Mouse (Mus musculus): Measurements from ENCODE around the gene Styxl1. TPM values are rescaled to one million over a fixed set of nuclear protein-coding genes. Genes with fewer than 3 reads are reported as not detected.
A peak's percentile ranks its signal among the peaks of the same experiment; 100 is the strongest.

The Styxl1 gene
- total RNA-seq, 4 experiments from 2014 or later = 0.30 to 0.37 TPM; not detected in 2

DNA sequence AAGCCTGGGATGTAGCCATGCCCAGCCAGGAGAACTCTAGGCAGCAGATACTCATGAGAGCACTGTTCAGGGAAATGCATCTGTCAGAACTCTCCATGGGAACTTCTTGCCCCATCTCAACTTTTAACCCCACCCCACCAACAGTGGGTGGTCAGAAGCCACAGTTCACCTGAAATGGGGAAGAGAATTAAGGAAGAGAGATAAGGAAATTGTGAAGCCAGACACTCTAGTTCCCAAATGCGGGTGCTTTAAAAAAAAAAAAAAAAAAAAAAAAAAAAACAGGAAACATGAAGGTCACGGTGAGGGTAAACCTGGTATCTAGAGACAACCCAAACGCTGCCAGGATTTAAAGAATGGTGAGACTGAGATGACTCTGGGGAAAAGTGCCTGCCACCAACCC lies 5.7 kb downstream of the Styxl1 start:
- no peak for DNase-seq (ENCODE audit: low spot score in 2 of 2)

DNA sequence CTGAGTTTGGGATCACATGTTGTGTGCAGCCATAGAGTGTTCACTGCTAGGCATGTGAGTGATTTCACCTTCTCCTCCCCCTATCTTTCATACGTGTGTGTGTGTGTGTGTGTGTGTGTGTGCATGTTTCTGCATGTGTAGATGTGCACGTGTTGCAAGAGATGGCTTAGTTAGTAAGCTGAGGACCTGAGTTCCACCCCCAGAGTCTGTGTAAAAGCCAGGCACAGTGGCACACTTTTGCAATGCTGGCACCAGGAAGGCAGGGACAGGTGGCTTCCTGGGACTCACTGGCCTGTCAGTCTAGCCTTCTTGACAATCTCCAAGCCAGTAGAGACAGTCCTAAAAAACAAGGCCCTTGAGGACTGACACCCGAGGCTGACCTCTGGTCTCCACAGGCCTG lies 13.2 kb downstream of the Styxl1 start:
- no peak for DNase-seq (ENCODE audit: low spot score in 2 of 2)

DNA sequence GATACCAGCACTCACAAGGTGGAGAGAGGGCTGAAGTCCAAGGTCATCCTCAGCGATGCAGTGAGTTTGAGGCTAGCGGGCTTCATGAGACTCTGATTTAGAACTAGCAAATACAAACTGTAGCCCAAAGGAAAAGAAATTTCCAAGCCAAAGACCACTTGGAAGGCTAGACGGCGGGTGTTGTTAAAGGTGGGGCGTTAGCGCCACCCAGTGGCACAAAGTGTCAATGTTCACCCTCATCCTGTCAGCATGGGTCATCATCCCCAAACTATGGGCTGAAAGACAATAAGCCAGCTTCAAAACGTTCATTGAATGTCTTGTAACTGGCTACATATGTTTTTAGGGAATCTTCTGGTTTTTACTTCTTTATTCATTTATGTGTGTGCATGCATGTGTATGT lies 14.7 kb downstream of the Styxl1 start:
- DNase-seq (ENCODE audit: low spot score in 2 of 2) = peak in 1 of 2 experiments; percentile 75

DNA sequence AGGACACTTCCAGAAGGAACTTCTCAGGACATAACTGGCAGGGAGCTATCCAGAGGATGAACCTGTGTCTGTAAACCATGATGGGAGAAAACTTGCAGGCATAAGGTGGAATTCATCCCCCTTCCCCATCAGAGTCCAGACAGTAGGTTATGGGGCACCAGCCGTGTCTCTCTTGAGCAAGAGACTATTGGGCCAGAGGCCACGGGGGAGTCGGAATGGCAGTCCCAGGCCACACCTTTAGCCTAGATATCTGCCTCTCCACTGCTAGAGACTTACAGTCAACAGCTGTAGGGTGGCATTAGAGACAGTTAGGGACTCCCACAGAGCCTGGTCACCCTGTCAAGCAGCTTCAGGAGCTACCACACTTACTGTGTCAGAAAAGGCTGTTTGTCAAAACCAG lies 16.3 kb downstream of the Styxl1 start:
- no peak for DNase-seq (ENCODE audit: low spot score in 2 of 2)

DNA sequence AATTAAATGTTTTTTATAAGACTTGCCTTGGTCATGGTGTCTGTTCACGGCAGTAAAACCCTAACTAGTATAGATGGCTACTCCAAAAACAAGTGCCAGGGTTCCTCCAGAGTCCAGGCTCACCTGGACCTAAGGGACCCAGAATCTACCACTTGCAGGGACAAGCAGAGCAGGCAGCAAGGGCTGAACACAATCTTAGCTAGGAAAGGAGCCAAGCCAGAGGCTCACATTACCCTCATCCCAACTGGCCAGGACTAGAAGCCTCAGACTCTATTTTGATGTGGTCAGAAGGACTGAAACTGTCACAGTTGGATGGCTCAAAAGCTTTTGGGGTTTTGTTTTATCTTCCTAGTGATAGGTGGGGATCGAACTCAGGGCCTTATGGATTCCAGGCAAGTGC lies 26.6 kb downstream of the Styxl1 start:
- no peak for DNase-seq (ENCODE audit: low spot score in 2 of 2)

DNA sequence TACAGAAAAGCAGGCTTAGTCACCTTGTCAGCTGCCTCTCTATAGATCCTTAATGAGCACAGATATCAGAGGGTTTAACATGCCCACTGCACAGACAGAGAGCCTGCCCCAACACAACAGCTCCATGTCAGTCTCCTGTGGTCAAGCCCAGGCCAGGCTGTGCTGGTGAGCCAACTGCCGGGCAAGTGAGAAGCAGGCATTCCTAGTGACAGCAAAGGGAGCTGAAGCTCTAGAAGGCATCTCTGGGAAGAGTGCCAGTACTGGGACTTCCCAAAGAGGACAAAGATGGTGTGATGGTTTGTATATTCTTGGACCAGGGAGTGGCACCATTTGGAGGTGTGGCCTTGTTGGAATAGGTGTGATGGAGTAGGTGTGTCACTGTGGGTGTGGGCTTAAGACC lies 27.1 kb downstream of the Styxl1 start:
- no peak for DNase-seq (ENCODE audit: low spot score in 2 of 2)

DNA sequence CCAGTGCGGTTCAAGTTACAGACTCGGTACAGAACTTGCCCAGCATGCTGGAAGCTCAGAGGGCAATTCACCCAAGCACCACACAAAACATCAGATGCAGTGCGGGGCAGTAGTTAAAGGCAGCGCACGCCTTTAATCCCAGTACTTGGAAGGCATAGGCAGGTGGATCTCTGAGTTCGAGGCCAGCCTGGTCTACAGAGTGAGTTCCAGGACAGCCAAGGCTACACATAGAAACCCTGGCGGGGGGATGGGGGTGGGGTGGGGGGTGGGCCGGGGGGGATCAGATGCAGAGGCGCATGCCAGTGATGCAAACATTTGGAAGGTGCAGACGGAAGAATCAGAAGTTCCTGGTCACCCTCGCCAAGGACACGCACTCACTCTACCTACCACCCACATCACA lies 33.4 kb downstream of the Styxl1 start:
- no peak for DNase-seq (ENCODE audit: low spot score in 2 of 2)

DNA sequence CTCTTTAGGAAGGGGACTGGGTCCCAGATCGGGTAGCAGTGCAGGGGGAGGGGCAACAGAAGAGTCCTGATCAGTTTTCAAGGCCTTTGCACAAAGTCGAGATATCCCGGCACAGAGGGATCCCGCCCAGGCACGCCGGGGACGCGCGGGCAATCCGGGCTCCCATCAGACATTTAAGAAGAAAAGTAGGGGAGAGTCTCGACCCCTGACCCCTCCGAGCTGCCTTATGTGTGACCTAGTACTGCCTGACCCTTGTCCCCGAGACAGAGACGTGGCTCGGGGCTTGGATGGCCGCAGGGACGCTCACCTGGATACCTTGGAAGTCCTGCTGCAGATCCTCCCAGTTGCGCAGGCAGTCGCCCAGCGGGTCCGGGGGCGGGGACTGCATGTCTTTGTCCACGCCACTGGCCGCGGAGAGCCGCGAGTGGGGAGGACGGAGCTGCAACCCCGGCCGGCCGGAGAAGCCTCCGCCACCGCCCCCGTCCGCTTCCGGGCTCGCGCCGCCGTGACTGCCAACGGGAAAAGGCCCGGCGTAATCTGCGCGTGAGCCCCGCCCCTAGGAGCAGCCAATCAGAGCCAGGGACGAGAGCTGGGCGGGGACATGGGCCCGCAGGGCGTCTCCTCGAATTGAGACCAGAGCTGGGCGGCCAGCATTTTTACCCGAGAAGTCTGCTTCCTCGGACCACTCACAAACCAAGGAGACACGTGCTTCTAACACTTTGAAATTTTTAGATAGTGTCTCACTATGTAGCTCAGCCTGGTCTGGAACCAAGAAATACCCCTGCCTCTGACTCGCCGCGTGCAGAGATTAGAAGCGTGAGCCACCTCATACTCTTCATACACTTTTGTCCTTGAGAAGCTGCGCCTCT lies 34.2 kb downstream of the Styxl1 start, which contains the start of gene Tmem120a:
Gene Tmem120a (minus strand): TSS at position 708 of the 869 bp plus-strand sequence.
- DNase-seq (ENCODE audit: low spot score in 2 of 2) = peak; percentile 81 to 91

DNA sequence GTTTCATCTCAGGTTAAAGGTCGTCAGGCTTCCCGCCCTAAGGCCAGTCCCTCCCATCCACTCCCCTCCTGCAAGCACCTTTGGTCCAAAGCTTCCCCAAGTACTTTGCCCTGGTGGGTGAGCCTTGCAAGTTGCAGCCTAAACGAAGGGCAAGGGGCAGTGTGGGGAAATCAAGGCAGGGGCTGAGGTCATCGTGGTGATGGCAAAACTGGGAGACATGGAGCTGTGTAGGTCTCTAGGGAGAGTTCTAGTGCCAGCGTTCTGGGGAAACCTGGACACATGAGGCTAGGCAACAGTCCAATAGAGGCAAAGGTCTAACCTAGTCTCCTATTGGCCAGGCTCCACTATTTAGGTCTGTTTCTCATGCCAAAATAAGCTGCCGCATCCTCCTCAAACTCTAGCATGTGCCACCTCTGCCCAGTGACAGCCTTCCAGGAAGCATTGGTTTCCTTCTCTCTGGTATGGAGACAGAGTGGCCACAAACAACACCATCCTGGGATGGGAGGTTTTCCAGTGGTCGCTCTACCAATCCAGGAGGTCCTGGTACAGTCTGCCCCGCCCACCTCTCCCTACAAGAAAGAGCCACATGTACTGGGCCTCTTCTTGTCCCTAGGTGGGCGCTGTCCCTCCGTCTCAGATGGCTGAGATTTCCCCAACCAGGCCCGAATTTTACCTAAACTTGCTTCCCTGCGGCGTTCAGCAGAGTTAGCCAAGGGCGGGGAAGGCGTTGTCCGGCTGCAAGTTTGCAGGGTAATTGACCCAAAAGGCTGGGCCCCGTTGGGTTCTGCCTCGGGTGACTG lies 35.0 kb downstream of the Styxl1 start:
- DNase-seq (ENCODE audit: low spot score in 2 of 2) = no peak

DNA sequence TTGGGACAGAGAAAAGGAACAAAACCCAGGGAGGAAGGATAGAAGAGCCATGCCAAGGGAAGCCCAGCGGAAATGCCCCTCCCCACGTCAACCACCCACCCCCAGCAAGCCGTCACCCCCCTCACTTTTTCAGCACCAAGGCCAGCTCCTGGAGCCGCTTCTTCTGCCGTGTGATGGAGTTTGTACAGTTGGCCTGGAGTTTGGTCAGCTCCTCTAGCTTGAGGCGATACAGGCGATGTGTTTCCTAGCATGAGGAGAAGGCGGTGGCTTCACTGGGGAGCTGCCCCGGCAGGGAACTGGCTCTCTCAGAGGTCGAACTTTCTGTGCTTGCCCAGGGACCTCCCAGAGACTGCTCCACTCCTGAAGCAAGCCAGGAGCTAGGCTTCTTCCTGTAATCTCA lies 36.0 kb downstream of the Styxl1 start:
- DNase-seq (ENCODE audit: low spot score in 2 of 2) = no peak

DNA sequence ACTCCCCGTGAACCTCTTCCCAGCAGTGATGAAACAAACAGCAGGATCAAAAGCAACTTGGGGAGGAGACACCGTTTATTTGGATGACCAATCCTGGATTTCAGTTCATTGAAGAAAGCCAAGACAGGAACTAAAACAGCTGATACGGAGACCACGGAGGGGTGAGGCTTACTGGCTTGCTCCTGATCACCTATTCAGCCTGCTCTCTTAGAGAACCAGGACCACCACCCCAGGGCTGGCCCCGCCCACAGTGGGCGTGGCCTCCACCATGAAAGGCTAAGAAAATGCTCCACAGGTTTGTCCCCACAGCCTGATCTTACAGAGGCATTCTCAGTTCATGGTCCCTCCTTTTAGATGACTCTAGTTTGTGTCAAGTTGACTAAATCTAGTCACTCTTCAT lies 39.9 kb downstream of the Styxl1 start:
- DNase-seq (ENCODE audit: low spot score in 2 of 2) = no peak

DNA sequence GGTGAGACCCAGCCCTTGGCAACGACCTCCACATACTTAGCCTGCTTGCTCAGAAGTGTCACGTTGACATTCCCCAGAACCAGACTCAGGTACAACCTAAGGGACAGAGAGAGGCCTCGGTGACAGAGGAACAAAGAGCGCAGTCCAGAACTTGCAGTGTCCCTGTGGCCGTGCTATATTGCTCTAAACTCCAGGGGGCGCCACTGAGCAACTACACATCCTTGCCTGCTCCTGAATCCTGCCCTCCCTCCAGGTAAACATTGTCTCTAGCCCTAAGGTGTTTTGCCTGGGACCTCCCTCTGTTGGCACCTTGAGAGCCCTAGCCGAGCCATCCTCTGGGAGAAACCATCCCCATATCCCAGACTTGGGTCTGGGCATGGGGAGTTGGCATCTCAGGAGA lies 41.0 kb downstream of the Styxl1 start:
- DNase-seq (ENCODE audit: low spot score in 2 of 2) = no peak

DNA sequence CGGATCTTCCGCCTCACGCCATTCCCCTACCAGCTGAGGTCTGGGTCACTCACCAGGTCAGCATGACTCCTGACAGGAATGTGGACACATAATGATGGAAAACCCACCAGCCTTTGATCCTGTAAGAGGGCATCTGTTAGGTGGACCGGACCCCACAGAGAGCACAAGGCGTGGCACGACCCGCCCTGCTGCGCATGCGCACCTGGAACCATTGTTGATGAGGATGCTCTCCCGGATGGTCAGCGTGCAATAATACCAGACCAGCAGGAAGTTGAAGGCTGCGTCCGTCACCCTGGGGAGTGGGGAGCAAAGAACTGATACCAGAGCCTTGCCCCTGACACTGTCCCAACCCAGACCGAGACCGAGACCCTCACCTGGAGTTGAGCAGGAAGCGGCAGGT lies 41.6 kb downstream of the Styxl1 start:
- DNase-seq (ENCODE audit: low spot score in 2 of 2) = no peak

DNA sequence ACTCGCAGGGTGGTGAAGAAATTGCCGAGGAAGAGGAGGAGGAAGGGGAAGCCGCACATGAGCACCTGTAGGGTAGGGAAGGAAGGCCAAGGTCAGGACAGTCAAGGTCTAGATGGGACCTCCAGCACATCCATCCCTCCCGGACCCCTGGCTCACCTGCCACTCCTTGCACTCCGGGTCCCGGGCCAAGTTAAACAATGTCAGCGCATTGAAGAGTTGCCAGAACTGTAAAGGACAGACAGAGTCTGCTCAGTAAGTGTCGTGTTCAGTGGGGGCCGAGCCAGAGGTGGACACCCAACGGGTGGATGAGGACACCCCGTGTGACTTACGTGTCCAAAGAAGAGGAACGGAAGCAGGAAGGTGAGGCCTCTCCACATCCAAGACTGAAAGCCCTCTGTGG lies 42.4 kb downstream of the Styxl1 start:
- no peak for DNase-seq (ENCODE audit: low spot score in 2 of 2)

DNA sequence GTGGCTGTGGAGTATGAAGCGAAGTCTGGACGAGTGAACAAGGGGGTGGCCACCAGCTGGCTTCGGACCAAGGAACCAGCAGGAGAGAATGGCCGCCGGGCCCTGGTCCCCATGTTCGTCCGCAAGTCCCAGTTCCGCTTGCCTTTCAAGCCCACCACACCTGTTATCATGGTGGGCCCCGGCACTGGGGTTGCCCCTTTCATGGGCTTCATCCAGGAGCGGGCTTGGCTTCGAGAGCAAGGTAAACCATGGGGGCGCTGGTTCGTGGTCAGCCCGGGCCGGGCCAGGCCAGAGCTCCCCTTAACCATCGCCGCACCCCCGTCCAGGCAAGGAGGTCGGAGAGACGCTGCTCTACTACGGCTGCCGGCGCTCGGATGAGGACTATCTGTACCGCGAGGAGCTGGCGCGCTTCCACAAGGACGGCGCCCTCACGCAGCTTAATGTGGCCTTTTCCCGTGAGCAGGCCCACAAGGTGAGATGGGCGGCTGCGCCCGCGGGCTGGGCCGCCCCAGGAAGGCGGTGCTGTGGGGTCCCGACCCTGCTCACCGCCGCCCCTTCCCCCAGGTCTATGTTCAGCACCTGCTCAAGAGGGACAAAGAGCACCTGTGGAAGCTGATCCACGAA lies 44.0 kb downstream of the Styxl1 start:
- DNase-seq (ENCODE audit: low spot score in 2 of 2) = no peak

DNA sequence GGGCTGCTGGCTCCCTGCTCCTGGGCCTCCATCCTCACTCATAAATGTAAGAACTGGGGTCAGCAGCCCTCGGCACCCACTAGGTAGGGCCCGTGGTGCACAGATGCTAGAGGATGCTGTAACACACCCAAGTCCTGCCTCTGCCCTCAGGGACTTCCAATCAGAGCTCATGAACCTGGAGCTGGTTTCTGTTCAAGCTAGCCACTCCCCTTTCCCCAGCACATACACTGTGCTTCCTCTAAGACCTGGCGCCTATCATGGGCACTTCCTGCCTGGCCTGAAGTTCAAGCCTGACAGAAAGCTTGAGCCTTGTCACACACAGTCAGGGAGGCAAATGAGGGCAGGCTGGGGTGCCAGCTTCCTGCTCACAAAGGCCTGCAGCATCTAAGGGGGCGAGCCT lies 45.1 kb downstream of the Styxl1 start:
- DNase-seq (ENCODE audit: low spot score in 2 of 2) = no peak

DNA sequence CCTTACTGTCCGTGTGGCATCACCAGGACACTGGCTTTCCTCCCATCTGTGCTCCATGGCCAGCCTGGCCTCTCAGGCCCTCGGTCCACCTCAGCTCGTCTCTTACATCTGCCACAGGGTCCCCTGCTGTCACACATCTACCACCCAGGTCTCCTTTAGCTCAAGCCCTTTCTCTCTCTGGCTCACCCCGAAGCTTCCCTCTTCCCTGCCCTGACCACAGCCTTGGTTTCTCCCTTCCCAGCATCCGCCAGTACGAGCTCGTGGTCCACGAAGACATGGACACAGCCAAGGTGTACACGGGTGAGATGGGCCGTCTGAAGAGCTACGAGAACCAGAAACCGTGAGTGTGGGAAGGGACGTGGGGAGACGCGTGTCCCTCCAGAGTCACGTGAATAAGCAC lies 46.9 kb downstream of the Styxl1 start:
- DNase-seq (ENCODE audit: low spot score in 2 of 2) = no peak

DNA sequence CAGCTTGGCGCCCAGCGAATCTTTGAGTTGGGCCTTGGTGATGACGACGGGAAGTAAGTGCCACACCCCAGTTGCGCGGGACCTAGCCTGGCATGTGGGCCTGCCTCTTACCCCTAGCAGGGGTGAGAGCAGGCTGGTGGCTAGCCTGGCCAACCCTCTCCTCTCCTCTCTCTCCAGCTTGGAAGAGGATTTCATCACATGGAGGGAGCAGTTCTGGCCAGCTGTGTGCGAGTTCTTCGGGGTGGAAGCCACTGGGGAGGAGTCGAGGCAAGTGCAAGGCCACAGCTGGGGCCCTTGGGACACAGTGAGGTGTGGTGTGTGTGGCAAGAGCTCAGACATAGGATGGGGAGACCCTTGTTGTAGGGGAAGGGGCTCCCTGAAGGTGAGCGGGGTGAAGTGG lies 47.3 kb downstream of the Styxl1 start:
- DNase-seq (ENCODE audit: low spot score in 2 of 2) = no peak

DNA sequence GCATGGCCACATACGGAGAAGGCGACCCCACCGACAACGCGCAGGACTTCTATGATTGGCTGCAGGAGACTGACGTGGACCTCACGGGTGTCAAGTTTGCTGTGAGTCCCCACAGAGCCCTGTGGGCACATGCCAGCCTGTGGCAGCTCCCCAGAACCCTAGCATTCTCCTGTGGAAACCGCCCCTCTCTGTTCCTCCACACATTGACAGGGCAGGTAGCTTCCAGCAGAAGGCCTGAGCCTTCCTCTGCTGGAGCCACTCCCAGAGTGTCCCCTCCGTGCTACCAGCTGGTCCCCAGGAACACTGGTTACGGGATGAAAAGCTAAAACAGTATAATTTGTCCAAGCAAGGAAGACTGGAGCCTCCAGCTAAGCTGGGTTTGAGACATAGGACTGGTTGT lies 47.9 kb downstream of the Styxl1 start:
- no peak for DNase-seq (ENCODE audit: low spot score in 2 of 2)

DNA sequence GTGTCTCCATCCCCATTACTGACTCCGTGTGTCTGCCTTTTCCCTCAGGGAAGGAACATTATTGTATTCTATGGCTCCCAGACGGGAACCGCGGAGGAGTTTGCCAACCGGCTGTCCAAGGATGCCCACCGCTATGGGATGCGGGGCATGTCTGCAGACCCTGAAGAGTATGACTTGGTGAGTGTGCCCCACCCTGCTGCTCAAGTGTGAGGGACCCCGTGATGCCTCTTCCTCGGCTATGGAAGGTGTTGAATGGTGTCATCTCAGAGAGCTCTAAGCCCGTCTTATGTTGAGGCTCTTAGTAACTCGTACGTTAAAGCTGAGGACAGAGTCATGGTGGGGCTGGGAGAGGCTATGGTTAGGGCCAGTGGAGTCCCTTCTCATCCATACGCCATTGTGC lies 48.8 kb downstream of the Styxl1 start:
- DNase-seq (ENCODE audit: low spot score in 2 of 2) = no peak

DNA sequence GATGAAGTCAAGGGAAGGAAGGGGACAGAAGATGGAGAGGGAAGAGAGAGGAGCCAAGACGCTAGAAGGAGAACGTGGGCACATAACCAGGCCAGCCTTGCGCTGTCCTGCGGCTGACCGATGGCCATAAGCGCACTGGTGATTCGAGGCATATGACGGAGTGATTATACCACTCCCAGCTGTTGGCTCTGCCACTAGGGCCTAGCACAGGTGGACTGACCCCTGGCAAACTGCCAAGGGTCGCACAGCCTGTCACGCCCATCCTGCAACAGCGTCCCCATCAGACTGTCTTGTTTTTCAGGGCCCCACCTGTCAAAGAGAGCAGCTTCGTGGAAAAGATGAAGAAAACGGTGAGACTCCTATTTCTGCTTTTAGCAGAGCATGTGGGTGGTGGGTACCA lies 49.8 kb downstream of the Styxl1 start:
- DNase-seq (ENCODE audit: low spot score in 2 of 2) = no peak

DNA sequence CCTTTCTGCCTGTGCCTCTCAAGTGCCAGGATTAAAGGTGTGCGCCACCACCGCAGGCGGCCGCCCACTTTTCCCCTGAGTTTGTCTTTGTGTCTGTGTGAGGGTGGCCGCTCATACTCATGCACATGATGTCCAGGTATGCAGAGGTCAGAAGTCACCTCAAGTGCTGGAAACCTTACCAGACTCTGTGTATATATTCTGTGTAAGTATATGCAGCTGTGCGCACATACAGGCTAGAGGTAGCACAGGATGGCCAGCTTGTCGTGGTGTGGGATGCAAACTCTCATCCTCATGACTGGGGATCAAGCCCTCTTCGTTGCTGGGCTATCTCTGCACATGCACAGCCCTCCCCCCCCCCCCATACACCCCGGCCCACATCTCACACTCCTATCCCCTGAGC lies 50.3 kb downstream of the Styxl1 start:
- DNase-seq (ENCODE audit: low spot score in 2 of 2) = no peak

All from left cerebral cortex, adult 8-10 months (tissue).